Mouse (Mus musculus) spleen, adult 18-20 months (tissue): Measurements from ENCODE around the gene Ncbp3.

Experiments
- DNase-seq, 2 experiments: peaks; one replicate each; pipeline ENCODE4 v3.0.0; 2022; ENCODE audit warnings: mixed read lengths in 2 of 2

Ncbp3 gene

GRCm38 (mm10) chr11:73047542-73047996, at the start of gene Ncbp3:
Gene Ncbp3 (plus strand): TSS chr11:73047783.
- peak; percentile 93 to 96 for DNase-seq

GRCm38 (mm10) chr11:72998771-72999170, 48.8 kb upstream of the Ncbp3 start, which contains the start of gene P2rx1:
Gene P2rx1 (plus strand): TSS chr11:72999103.
- DNase-seq = no peak

- DNase-seq = peak; percentile 58 to 78
These were observed 46.6 kb upstream of the Ncbp3 start for GRCm38 (mm10) chr11:73001029-73001428.

- peak; percentile 29 to 62 for DNase-seq
These were observed 41.2 kb upstream of the Ncbp3 start for GRCm38 (mm10) chr11:73006377-73006776.

- DNase-seq = no peak
These were observed 40.5 kb upstream of the Ncbp3 start for GRCm38 (mm10) chr11:73007113-73007512.

GRCm38 (mm10) chr11:73007698-73008481, 39.7 kb upstream of the Ncbp3 start:
- DNase-seq = peak in 1 of 2 experiments; percentile 63

GRCm38 (mm10) chr11:73008826-73009225, 38.8 kb upstream of the Ncbp3 start:
- DNase-seq = no peak

GRCm38 (mm10) chr11:73009531-73010274, 37.9 kb upstream of the Ncbp3 start:
- no peak for DNase-seq

- DNase-seq = no peak
These were observed 33.6 kb upstream of the Ncbp3 start for GRCm38 (mm10) chr11:73013981-73014380.

GRCm38 (mm10) chr11:73014831-73015344, 32.7 kb upstream of the Ncbp3 start:
- no peak for DNase-seq

GRCm38 (mm10) chr11:73015391-73016102, 32.0 kb upstream of the Ncbp3 start:
- DNase-seq = no peak

- DNase-seq = no peak
These were observed 31.5 kb upstream of the Ncbp3 start for GRCm38 (mm10) chr11:73016103-73016420.

- DNase-seq = peak; percentile 83 to 89
These were observed 29.0 kb upstream of the Ncbp3 start, which contains the start of gene Camkk1 for GRCm38 (mm10) chr11:73018471-73019146. Gene Camkk1 (plus strand): TSS chr11:73019008.

- DNase-seq = peak; percentile 67 to 73
These were observed 28.3 kb upstream of the Ncbp3 start for GRCm38 (mm10) chr11:73019147-73019795.

GRCm38 (mm10) chr11:73020953-73021800, 26.4 kb upstream of the Ncbp3 start:
- DNase-seq = no peak

GRCm38 (mm10) chr11:73023099-73023498, 24.5 kb upstream of the Ncbp3 start:
- DNase-seq = no peak

GRCm38 (mm10) chr11:73023827-73024226, 23.8 kb upstream of the Ncbp3 start:
- no peak for DNase-seq

GRCm38 (mm10) chr11:73024236-73024904, 23.2 kb upstream of the Ncbp3 start:
- peak; percentile 44 to 48 for DNase-seq

- DNase-seq = no peak
These were observed 20.6 kb upstream of the Ncbp3 start for GRCm38 (mm10) chr11:73026961-73027360.

- peak; percentile 64 to 69 for DNase-seq
These were observed 16.6 kb upstream of the Ncbp3 start for GRCm38 (mm10) chr11:73030821-73031498.
